Mouse (Mus musculus) ES-Bruce4 (cell line): ENCODE measurements around the gene Gm17402.

Source experiments
- CTCF ChIP-seq: IDR thresholded peaks from one replicate; pipeline ENCODE4 v1.8.1; 2011; ENCODE audit warnings: low read depth, low read length
- POLR2A ChIP-seq: IDR thresholded peaks from one replicate; pipeline ENCODE4 v1.8.1; 2011; ENCODE audit warnings: low read length; ENCODE audit not compliant: insufficient read depth

DNA sequence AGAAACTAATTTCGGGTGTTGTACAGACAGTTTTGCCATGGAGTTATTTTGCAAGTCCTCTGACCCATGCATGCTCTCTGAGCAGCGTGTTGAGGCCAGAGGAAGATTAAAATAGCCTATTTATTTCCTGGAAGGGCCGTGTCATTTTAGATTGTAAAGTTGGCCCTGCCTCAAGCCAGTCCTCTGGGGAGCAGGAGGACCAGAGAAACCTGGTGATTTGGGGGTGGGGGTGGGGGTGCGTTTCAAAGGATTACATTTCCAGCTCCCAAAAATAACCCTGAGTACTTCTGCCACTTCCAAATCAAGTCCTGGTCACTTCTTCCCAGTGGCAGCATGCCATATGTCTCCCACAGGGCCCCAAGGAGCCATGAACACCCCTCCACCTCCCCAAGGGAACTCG, 2.2 kb downstream of the Gm17402 start:
- TF ChIP-seq POLR2A (no peak), CTCF (no peak)
